Comparison of ENCODE assay signal across 12 mouse cellular contexts in the genomic region with DNA sequence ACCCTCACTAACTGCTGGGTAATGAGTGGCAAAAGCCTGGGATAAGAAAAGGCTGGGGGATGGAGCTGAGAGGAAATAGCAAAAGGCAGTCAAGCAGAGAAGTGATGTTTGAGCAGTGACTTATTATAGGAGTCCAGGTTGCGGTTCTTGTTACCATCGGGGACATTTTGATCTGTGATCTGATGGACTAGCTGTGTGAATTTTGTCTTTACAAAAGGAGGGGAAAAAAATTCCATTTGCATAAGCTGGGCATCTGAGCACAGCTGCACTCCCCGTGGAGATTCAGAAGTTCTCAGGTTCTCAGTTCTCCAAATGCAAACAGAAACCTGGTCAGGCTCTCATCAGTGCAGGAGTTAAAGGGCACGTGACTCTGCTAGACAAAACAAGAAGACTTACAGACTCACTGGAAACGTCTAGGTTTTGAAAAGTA. TPM values are rescaled to one million over a fixed set of nuclear protein-coding genes. Genes with fewer than 3 reads are reported as not detected.
DNase-seq lines count a peak whose midpoint lies in the region; ATAC-seq and TF ChIP-seq lines count a peak whose summit lies in the region.
"Had no signal": no experiment of that assay in that cellular context is flagged by ENCODE, and none has a peak within 500 bp of the region (broad histone marks: within the 10 kb centered on the region; RNA-seq: fewer than 3 reads in every experiment).

No protein-coding gene starts in this region.

- no peak overlapping the region for H3K4me3 ChIP-seq in spleen, adult 2 months (ENCODE audit: extremely low read depth, insufficient read depth, insufficient read length)
- no peak overlapping the region for H3K4me3 ChIP-seq in embryonic facial prominence, embryonic 14.5 days (ENCODE audit: low read depth, low read length)
- H3K4me3 ChIP-seq in stomach, embryonic 15.5 days (replicated peaks): no peak overlapping the region
- H3K4me3 ChIP-seq: gastrocnemius, adult 2 months; heart, embryonic 12.5 days had no signal

- 16% methylated on average over 5 of the region's 5 CpGs for WGBS in spleen, adult 2 months
- 12% methylated on average over 5 of the region's 5 CpGs for WGBS in embryonic facial prominence, embryonic 14.5 days
- 26% methylated on average over 5 of the region's 5 CpGs for WGBS in stomach, embryonic 15.5 days

- H3K27ac ChIP-seq in spleen, adult 2 months (ENCODE audit: insufficient read depth, low read length): no peak overlapping the region; the same call in 1 of the 2 replicates
- H3K27ac ChIP-seq in embryonic facial prominence, embryonic 14.5 days (replicated peaks; ENCODE audit: low read depth, low read length): 0 out of 2 replicates have a peak overlapping the region, but pooled peaks have one; percentile 8
- H3K27ac ChIP-seq in stomach, embryonic 15.5 days: 0 out of 2 replicates have a peak overlapping the region, but pooled peaks have one; percentile 1
- H3K27ac ChIP-seq: gastrocnemius, adult 2 months had no signal

- H3K4me1 ChIP-seq in spleen, adult 2 months (ENCODE audit: control insufficient read depth, insufficient read depth, insufficient read length): peaks cover 10% of the 10 kb centered on the region
- H3K4me1 ChIP-seq in embryonic facial prominence, embryonic 14.5 days (ENCODE audit: control insufficient read depth, insufficient read depth, low read length): peaks cover 9% of the 10 kb centered on the region
- H3K4me1 ChIP-seq in stomach, embryonic 15.5 days: no peaks in the 10 kb centered on the region

- H3K36me3 ChIP-seq in spleen, adult 2 months (ENCODE audit: control insufficient read depth, insufficient read depth, low read length): no peaks in the 10 kb centered on the region
- no peaks in the 10 kb centered on the region for H3K36me3 ChIP-seq in embryonic facial prominence, embryonic 14.5 days (ENCODE audit: control insufficient read depth, insufficient read depth, low read length)
- H3K36me3 ChIP-seq in stomach, embryonic 15.5 days: no peaks in the 10 kb centered on the region
- H3K36me3 ChIP-seq: heart, embryonic 12.5 days had no signal

- peak; percentile 84 for ATAC-seq in embryonic facial prominence, embryonic 14.5 days (ENCODE audit: low read depth)
- ATAC-seq in stomach, embryonic 15.5 days (ENCODE audit: insufficient read depth, low FRiP score, low read depth): no peak
- ATAC-seq: activated CD4-positive, CD25-positive, alpha-beta regulatory T cell, adult 4 months had no signal

- no peaks in the 10 kb centered on the region for H3K27me3 ChIP-seq in spleen, adult 2 months (ENCODE audit: control insufficient read depth, insufficient read depth, low read length)
- H3K27me3 ChIP-seq in embryonic facial prominence, embryonic 14.5 days (replicated peaks; ENCODE audit: control insufficient read depth, insufficient read depth, low read length): no peaks in the 10 kb centered on the region
- H3K27me3 ChIP-seq in stomach, embryonic 15.5 days (replicated peaks): no peaks in the 10 kb centered on the region
- H3K27me3 ChIP-seq: heart, embryonic 12.5 days had no signal

- no peak for TF ChIP-seq CTCF in spleen, adult 2 months (IDR thresholded peaks at IDR 0.05; ENCODE audit: extremely low read depth, insufficient read depth, insufficient read length, insufficient replicate concordance)

- H3K9me3 ChIP-seq in embryonic facial prominence, embryonic 14.5 days (ENCODE audit: control insufficient read depth, low read length): no peaks in the 10 kb centered on the region
- no peaks in the 10 kb centered on the region for H3K9me3 ChIP-seq in stomach, embryonic 15.5 days
- H3K9me3 ChIP-seq: heart, embryonic 12.5 days had no signal

- DNase-seq in spleen, adult 2 months (ENCODE audit: low read depth in 1 of 2, low spot score in 2 of 2): peak; percentile 15 to 47
- no peak for DNase-seq in spleen, postnatal 14 days (ENCODE audit: low spot score in 2 of 2)
- peak; percentile 85 for DNase-seq in embryonic facial prominence, embryonic 14.5 days (ENCODE audit: low spot score)
- peak; percentile 52 for DNase-seq in kidney, postnatal 14 days
- DNase-seq in cerebellum, postnatal 10 days: no peak
- DNase-seq in yolk sac, embryonic 10.5 days (ENCODE audit: low spot score): no peak
- no peak for DNase-seq in cerebellum, postnatal 4 days (ENCODE audit: low spot score in 2 of 2)
- DNase-seq: gastrocnemius, adult 2 months; lung, postnatal 36 days had no signal

- H3K9ac ChIP-seq in embryonic facial prominence, embryonic 14.5 days (ENCODE audit: low read depth, low read length): no peak overlapping the region
- no peak overlapping the region for H3K9ac ChIP-seq in stomach, embryonic 15.5 days
- H3K9ac ChIP-seq: heart, embryonic 12.5 days had no signal

- no peak for TF ChIP-seq POLR2A in spleen, adult 2 months (IDR thresholded peaks at IDR 0.05; ENCODE audit: low read depth, low read length)

- peak overlapping the region; percentile 7; the same call in 1 of the 2 replicates for H3K4me2 ChIP-seq in embryonic facial prominence, embryonic 14.5 days (ENCODE audit: low read depth, low read length)
- no peak overlapping the region for H3K4me2 ChIP-seq in stomach, embryonic 15.5 days
- H3K4me2 ChIP-seq: heart, embryonic 12.5 days had no signal

RNA-seq across cellular contexts. Expression of gene Kcnj16, which starts 6.2 kb away (rescaled TPM):
- 2.1 and 3.3 TPM in 2 replicates for polyA plus RNA-seq in spleen, adult 2 months (2012; rRNA removed)
- 0.18 and 0.22 TPM in 2 replicates for polyA plus RNA-seq in embryonic facial prominence, embryonic 14.5 days (2014; fragmentation: Nextera tagmentation; extraction: Ambion mirVana)
- polyA plus RNA-seq in stomach, embryonic 15.5 days (2015; fragmentation: Nextera tagmentation; extraction: Ambion mirVana): 0.06 and 0.23 TPM in 2 replicates
- polyA plus RNA-seq: heart, embryonic 12.5 days had no signal

Comparison
In these comparisons a context has a peak if more than half of its experiments do, and no peak if none do; other contexts are left out.
1. DNase-seq: peak in spleen, adult 2 months (2 of 2), embryonic facial prominence, embryonic 14.5 days (single experiment) and kidney, postnatal 14 days (single experiment); none in spleen, postnatal 14 days (0 of 2), cerebellum, postnatal 10 days (0 of 2), yolk sac, embryonic 10.5 days (single experiment) and cerebellum, postnatal 4 days (0 of 2).